Mouse (Mus musculus) hindbrain, embryonic 13.5 days (tissue): ENCODE measurements around the gene Emx1. TPM values are rescaled to one million over a fixed set of nuclear protein-coding genes. Genes with fewer than 3 reads are reported as not detected.

Experiments used
- ATAC-seq: fragments of 200-750 bp; cut with Nextera tagmentation; 2 replicates; pipeline ENCODE4 v1.8.0; 2017; ENCODE audit warnings: moderate TSS enrichment; ENCODE audit not compliant: low FRiP score
- H3K27ac ChIP-seq: fragments of 300-500 bp; sonication (generic); 2 replicates; pipeline ENCODE4 v1.5.1; 2015; ENCODE audit warnings: inconsistent platforms, mild to moderate bottlenecking, moderate library complexity
- H3K27me3 ChIP-seq: fragments of 300-500 bp; sonication (generic); 2 replicates; pipeline ENCODE4 v1.6.1; 2015; ENCODE audit warnings: mild to moderate bottlenecking, inconsistent platforms
- H3K36me3 ChIP-seq: fragments of 300-500 bp; sonication (generic); 2 replicates; pipeline ENCODE4 v1.6.1; 2015; ENCODE audit warnings: mild to moderate bottlenecking, inconsistent platforms
- H3K4me1 ChIP-seq: fragments of 300-500 bp; sonication (generic); replicated peaks from 2 replicates; pipeline ENCODE4 v1.6.1; 2015; ENCODE audit warnings: inconsistent platforms
- H3K4me2 ChIP-seq: fragments of 300-500 bp; sonication (generic); 2 replicates; pipeline ENCODE4 v1.6.1; 2015; ENCODE audit warnings: inconsistent platforms, mild to moderate bottlenecking, moderate library complexity
- H3K4me3 ChIP-seq: fragments of 300-500 bp; sonication (generic); 2 replicates; pipeline ENCODE4 v1.5.1; 2015; ENCODE audit warnings: mild to moderate bottlenecking, inconsistent platforms
- H3K9ac ChIP-seq: fragments of 300-500 bp; sonication (generic); 2 replicates; pipeline ENCODE4 v1.6.1; 2015; ENCODE audit warnings: mild to moderate bottlenecking, inconsistent platforms
- H3K9me3 ChIP-seq: fragments of 300-500 bp; sonication (generic); 2 replicates; pipeline ENCODE4 v1.6.1; 2016; ENCODE audit warnings: inconsistent platforms
- WGBS: fragments of 180-500 bp; shearing (Covaris S2); methylation state at CpG from one replicate; pipeline ENCODE4 v1.1.7; 2015; 5-methylcytosine and 5-hydroxymethylcytosine counted together
- polyA plus RNA-seq: library from polyadenylated mRNA; unstranded; fragments of >200 nt; fragmentation: Nextera tagmentation; extraction: Ambion mirVana; gene quantifications from 2 replicates; pipeline ENCODE4 v1.2.1, GENCODE M21; 2015

Gene Emx1
- polyA plus RNA-seq, 1 experiment from 2014 or later, result not detected

DNA sequence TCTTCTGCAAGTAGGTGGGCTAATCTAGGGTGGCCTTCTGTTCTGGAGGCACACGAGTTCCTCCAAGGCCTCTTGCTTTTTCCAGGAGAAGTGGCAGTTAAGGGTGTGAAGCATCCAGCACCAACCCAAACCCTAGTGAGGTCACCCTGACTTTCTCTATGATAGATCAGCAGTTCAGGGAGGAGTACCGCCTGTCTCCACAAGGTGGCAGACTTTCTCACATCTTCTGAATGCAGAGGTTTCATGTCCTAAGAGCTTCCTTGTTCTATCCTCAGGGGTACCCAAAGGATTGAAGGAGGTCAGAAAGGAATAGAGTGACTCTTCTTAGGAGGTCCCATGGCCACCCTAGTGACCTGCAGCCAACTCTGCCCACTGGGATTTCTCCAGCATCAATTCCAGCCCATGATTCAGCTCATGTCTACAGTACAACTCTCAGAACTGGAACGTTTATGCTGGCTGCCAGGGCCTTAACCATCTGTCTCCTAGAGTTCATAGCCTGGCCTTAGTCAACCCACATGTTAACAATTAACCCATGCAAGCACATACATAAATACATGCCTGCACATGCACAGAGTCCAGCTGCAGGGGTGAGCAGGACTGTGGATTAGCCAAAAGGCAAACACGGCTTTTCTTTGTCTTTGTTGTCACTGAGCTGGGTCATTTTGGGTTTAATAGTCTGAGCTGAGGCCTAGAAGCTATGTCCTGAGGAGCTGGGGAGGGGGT, 26.9 kb upstream of the Emx1 start:
- Histone ChIP-seq H3K4me1 (peaks cover 7% of the 10 kb centered on the region; the same call in 1 of the 2 replicates), H3K36me3 (no peaks in the 10 kb centered on the region), H3K9ac (no peak overlapping the region), H3K4me3 (no peak overlapping the region), H3K27me3 (0 out of 2 replicates have a peak, but pooled peaks cover 4% of the 10 kb centered on the region), H3K27ac (no peak overlapping the region), H3K4me2 (no peak overlapping the region), H3K9me3 (no peaks in the 10 kb centered on the region)
- ATAC-seq, result peak; percentile 13; the same call in 1 of the 2 replicates
- WGBS, result 44% methylated on average over 4 of the region's 4 CpGs

DNA sequence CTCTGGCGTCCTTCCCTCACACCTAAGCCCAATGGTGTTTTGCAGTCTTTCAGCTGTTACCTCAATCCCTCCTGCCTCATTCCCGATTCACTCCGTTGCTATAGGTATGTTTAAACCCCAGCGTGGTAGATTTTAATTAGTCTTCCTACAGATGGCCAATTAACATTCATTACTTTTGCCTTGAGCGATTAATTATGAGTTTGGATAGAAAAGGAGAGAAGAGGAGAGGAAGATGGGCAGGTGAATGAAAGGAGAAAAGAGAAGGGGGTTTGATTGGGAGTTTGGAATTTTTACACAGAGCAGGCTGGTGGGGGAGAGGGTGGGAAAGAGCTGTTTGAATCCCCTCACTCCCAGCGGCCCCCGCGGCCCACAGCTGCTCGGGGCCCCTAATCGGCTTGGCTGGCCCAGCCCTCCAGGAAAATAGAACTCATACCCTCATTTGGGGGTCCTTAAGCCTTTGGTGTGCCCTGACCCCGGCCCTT, 21.8 kb upstream of the Emx1 start:
- Histone ChIP-seq H3K4me3 (no peak overlapping the region), H3K4me1 (peaks cover 7% of the 10 kb centered on the region; the same call in 1 of the 2 replicates), H3K9ac (no peak overlapping the region), H3K9me3 (no peaks in the 10 kb centered on the region), H3K27me3 (0 out of 2 replicates have a peak, but pooled peaks cover 15% of the 10 kb centered on the region), H3K27ac (no peak overlapping the region), H3K4me2 (peak overlapping the region; percentile 1; the same call in 1 of the 2 replicates), H3K36me3 (no peaks in the 10 kb centered on the region)
- 0 out of 2 replicates have a peak, but pooled peaks have one; percentile 52 for ATAC-seq
- WGBS, result 47% methylated on average over 11 of the region's 11 CpGs

DNA sequence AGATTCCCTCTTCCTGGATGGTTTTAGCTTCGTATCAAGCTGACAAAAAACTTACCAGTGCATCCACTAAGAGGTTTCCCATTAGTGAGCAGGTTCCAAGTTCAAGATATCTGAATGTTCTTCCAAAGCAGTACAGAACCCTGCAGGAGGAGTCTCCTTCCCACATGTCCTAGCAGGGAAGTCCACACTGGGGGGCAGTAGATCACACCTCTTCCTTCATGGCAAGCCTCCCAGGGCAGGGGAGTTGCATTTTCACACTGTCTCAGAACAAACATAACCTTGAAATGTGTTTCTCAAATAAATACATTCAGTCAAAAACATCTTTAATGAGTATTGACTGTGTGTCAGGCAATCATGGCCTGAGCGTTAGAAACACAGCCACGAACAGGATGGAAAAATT, 7.7 kb upstream of the Emx1 start:
- Histone ChIP-seq H3K27ac (no peak overlapping the region), H3K27me3 (peaks cover 40% of the 10 kb centered on the region), H3K9ac (no peak overlapping the region), H3K4me3 (no peak overlapping the region), H3K4me1 (no peaks in the 10 kb centered on the region), H3K4me2 (no peak overlapping the region), H3K36me3 (no peaks in the 10 kb centered on the region), H3K9me3 (no peaks in the 10 kb centered on the region)
- ATAC-seq, result no peak
- WGBS, result 73% methylated on average over 3 of the region's 3 CpGs

DNA sequence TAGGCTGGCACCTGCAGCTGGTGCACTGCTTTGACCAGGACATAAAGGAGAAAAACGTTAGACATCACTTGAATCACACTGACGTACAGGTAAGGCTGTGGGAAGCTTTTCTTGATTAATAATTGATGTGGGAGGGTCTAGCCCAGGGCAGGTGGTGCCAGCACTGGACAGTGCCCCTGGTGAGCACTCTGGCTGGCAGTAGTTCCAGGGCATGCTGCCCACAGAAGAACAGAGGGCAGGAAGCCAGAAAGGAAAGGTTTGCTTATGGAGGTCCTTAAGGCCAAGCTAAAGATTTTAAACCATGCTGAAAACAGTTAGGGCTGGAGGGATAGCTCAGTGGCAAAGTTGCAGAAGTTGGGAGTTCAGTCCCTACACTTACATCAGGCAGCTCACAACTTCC, 7.2 kb upstream of the Emx1 start:
- peaks cover 44% of the 10 kb centered on the region for H3K27me3 ChIP-seq
- ATAC-seq, result no peak
- 72% methylated on average over 2 of the region's 2 CpGs for WGBS
- no peak overlapping the region for H3K27ac ChIP-seq
- no peak overlapping the region for H3K4me2 ChIP-seq
- no peaks in the 10 kb centered on the region for H3K36me3 ChIP-seq
- H3K9ac ChIP-seq, result no peak overlapping the region
- H3K4me3 ChIP-seq, result no peak overlapping the region
- no peaks in the 10 kb centered on the region for H3K4me1 ChIP-seq
- H3K9me3 ChIP-seq, result no peaks in the 10 kb centered on the region

GRCm38 (mm10) chr6:85183951-85184350, 3.3 kb upstream of the Emx1 start:
- ATAC-seq, result no peak
- WGBS, result 60% methylated on average over 3 of the region's 3 CpGs
- peaks cover 29% of the 10 kb centered on the region for H3K4me1 ChIP-seq
- H3K27ac ChIP-seq, result no peak overlapping the region
- no peak overlapping the region for H3K4me3 ChIP-seq
- no peaks in the 10 kb centered on the region for H3K9me3 ChIP-seq
- no peak overlapping the region for H3K9ac ChIP-seq
- no peak overlapping the region for H3K4me2 ChIP-seq
- peaks cover 71% of the 10 kb centered on the region for H3K27me3 ChIP-seq
- H3K36me3 ChIP-seq, result no peaks in the 10 kb centered on the region

DNA sequence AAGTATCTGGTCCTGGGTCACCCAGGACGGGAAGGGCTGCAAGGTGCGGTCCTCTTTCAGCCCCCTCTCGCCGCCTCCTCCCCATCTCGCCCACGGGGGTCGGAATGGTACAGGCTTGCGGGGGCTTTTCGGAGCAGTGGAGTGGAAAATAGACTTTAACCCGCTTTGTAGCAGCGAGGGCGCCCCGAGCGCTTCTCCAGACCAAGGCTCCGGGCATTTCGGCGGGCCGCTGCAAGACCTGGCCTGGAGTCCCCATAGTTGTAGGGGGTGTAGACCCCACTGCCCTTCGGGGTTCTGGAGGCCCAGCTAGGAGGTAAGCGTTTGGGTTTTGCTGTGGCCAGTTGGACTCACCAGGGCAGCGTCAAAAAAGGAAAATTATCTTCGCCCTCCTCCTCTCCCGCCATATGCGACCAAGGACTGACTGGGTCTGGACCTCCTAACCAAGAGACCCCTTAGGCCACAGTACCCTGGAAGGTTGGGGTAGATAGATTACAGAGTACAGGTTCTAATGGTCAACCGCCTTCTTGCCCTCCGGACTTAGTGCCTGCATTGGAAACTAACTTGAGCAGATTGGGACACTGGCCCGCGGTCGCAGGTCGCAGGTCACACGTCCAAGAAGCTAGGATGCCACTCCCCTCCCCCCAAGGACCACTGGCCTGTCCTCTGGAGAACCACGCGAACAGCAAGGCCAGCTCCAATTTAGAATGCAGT, 1.1 kb upstream of the Emx1 start:
- H3K27me3 ChIP-seq, result peaks cover 92% of the 10 kb centered on the region
- H3K36me3 ChIP-seq, result no peaks in the 10 kb centered on the region
- WGBS, result 2% methylated on average over 33 of the region's 33 CpGs
- no peak overlapping the region for H3K4me2 ChIP-seq
- no peaks in the 10 kb centered on the region for H3K9me3 ChIP-seq
- no peak overlapping the region for H3K27ac ChIP-seq
- ATAC-seq, result no peak
- 0 out of 2 replicates have a peak overlapping the region, but pooled peaks have one; percentile 36 for H3K4me3 ChIP-seq
- H3K9ac ChIP-seq, result no peak overlapping the region
- H3K4me1 ChIP-seq, result peaks cover 44% of the 10 kb centered on the region

DNA sequence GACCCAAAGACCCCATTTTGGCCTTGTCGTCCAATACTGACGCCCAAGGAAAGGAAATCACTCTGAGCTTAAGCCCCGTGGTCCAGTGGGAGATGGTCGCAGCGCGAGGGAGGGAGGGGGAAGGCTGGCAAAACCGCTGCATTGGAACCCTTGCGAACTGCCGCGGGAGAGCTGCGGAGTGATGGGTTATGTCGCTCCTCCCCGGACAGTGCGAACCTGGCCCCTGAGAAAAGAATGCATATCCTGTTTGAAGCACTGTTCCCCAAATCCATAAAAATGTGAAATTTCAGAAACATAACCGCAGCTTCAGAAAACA, 536 bp upstream of the Emx1 start:
- H3K27ac ChIP-seq, result no peak overlapping the region
- H3K9ac ChIP-seq, result 0 out of 2 replicates have a peak overlapping the region, but pooled peaks have one; percentile 56
- no peaks in the 10 kb centered on the region for H3K36me3 ChIP-seq
- H3K27me3 ChIP-seq, result peaks cover 92% of the 10 kb centered on the region
- peaks cover 44% of the 10 kb centered on the region for H3K4me1 ChIP-seq
- no peak for ATAC-seq
- WGBS, result 1% methylated on average over 15 of the region's 15 CpGs
- H3K4me2 ChIP-seq, result 0 out of 2 replicates have a peak overlapping the region, but pooled peaks have one; percentile 58
- H3K9me3 ChIP-seq, result no peaks in the 10 kb centered on the region
- peak overlapping the region; percentile 36 for H3K4me3 ChIP-seq

GRCm38 (mm10) chr6:85188256-85189110, 1.2 kb downstream of the Emx1 start:
- 0 out of 2 replicates have a peak overlapping the region, but pooled peaks have one; percentile 56 for H3K9ac ChIP-seq

GRCm38 (mm10) chr6:85189361-85189760, 2.1 kb downstream of the Emx1 start:
- H3K27ac ChIP-seq, result no peak overlapping the region
- H3K36me3 ChIP-seq, result no peaks in the 10 kb centered on the region
- peaks cover 98% of the 10 kb centered on the region for H3K27me3 ChIP-seq
- H3K4me2 ChIP-seq, result peak overlapping the region; percentile 42; the same call in 1 of the 2 replicates
- no peaks in the 10 kb centered on the region for H3K9me3 ChIP-seq
- no peak overlapping the region for H3K9ac ChIP-seq
- peaks cover 53% of the 10 kb centered on the region for H3K4me1 ChIP-seq
- H3K4me3 ChIP-seq, result no peak overlapping the region
- 5% methylated on average over 14 of the region's 14 CpGs for WGBS
- no peak for ATAC-seq

More at GRCm38 (mm10) chr6:85188256-85189110, 1.2 kb downstream of the Emx1 start:
- peaks cover 46% of the 10 kb centered on the region for H3K4me1 ChIP-seq
- ATAC-seq, result no peak
- WGBS, result 1% methylated on average over 39 of the region's 39 CpGs
- H3K9me3 ChIP-seq, result no peaks in the 10 kb centered on the region
- H3K27me3 ChIP-seq, result peaks cover 97% of the 10 kb centered on the region
- H3K27ac ChIP-seq, result no peak overlapping the region
- no peaks in the 10 kb centered on the region for H3K36me3 ChIP-seq
- H3K4me3 ChIP-seq, result peak overlapping the region; percentile 36
- H3K4me2 ChIP-seq, result peak overlapping the region; percentile 58

- H3K36me3 ChIP-seq, result no peaks in the 10 kb centered on the region
- H3K27me3 ChIP-seq, result peaks cover 99% of the 10 kb centered on the region
- H3K27ac ChIP-seq, result no peak overlapping the region
- under 1% methylated on average over 52 of the region's 52 CpGs for WGBS
- peak overlapping the region; percentile 42 for H3K4me2 ChIP-seq
- peaks cover 53% of the 10 kb centered on the region for H3K4me1 ChIP-seq
- no peak for ATAC-seq
- no peak overlapping the region for H3K9ac ChIP-seq
- peak overlapping the region; percentile 29 for H3K4me3 ChIP-seq
- H3K9me3 ChIP-seq, result no peaks in the 10 kb centered on the region
Observed at GRCm38 (mm10) chr6:85189911-85190591, 2.8 kb downstream of the Emx1 start.

DNA sequence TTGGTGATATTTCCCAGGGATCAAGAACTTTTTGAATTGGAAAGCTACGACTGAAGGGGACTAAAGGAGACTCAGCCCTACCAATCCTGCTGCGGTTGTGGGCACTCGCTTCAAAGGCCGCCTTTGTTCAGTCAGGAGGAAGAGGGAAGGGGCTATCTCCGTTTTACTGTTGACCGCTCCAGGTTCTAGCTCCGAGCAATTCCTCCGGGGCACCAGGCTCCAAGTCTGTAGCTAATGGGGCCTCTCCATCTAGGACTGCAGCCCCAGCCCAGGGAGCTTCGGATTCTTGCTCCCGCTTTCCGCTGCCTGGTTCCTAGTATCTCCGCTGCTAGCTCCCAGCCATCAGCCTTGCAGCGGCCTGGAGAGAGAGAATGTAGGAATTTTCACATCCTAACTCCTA, 3.4 kb downstream of the Emx1 start:
- ATAC-seq, result no peak
- Histone ChIP-seq H3K4me2 (peak overlapping the region; percentile 42), H3K4me1 (peaks cover 53% of the 10 kb centered on the region), H3K4me3 (peak overlapping the region; percentile 29; the same call in 1 of the 2 replicates), H3K27ac (no peak overlapping the region), H3K9ac (no peak overlapping the region; the same call in 1 of the 2 replicates), H3K27me3 (peaks cover 99% of the 10 kb centered on the region), H3K36me3 (no peaks in the 10 kb centered on the region), H3K9me3 (no peaks in the 10 kb centered on the region)
- WGBS, result under 1% methylated on average over 13 of the region's 13 CpGs
